Mouse (Mus musculus) ES-Bruce4 (cell line): ENCODE data around the gene Atf1. TPM values are rescaled to one million over a fixed set of nuclear protein-coding genes. Genes with fewer than 3 reads are reported as not detected.

Source experiments
- H3K27ac ChIP-seq: 2 replicates; pipeline ENCODE4 v1.5.1; 2012; ENCODE audit warnings: low read length, inconsistent platforms; ENCODE audit not compliant: insufficient read depth
- H3K27me3 ChIP-seq: 2 replicates; pipeline ENCODE4 v1.6.1; 2012; ENCODE audit warnings: mild to moderate bottlenecking, low read length, inconsistent platforms; ENCODE audit not compliant: control insufficient read depth, poor library complexity, insufficient read depth, severe bottlenecking
- H3K36me3 ChIP-seq: 2 replicates; pipeline ENCODE4 v1.6.1; 2012; ENCODE audit warnings: inconsistent platforms, mild to moderate bottlenecking, low read length, moderate library complexity; ENCODE audit not compliant: control insufficient read depth, poor library complexity, insufficient read depth, severe bottlenecking
- H3K4me1 ChIP-seq: one replicate; pipeline ENCODE4 v1.8.1; 2011; ENCODE audit warnings: low read length; ENCODE audit not compliant: control insufficient read depth, insufficient read depth
- H3K4me3 ChIP-seq: 2 replicates; pipeline ENCODE4 v1.5.1; 2011; ENCODE audit warnings: low read depth, mild to moderate bottlenecking, low read length
- H3K9ac ChIP-seq: 2 replicates; pipeline ENCODE4 v1.6.1; 2012; ENCODE audit warnings: low read depth, mild to moderate bottlenecking, inconsistent platforms; ENCODE audit not compliant: poor library complexity, severe bottlenecking
- H3K9me3 ChIP-seq: replicated peaks from 2 replicates; pipeline ENCODE4 v1.6.1; 2012; ENCODE audit warnings: mild to moderate bottlenecking, low read length, inconsistent platforms; ENCODE audit not compliant: control insufficient read depth, poor library complexity, insufficient read depth, severe bottlenecking
- CTCF ChIP-seq: IDR thresholded peaks from one replicate; pipeline ENCODE4 v1.8.1; 2011; ENCODE audit warnings: low read depth, low read length
- EP300 ChIP-seq: IDR thresholded peaks from 2 replicates; pipeline ENCODE4 v1.6.1; 2011; ENCODE audit warnings: low read depth, low read length; ENCODE audit not compliant: insufficient read depth
- POLR2A ChIP-seq: IDR thresholded peaks from one replicate; pipeline ENCODE4 v1.8.1; 2011; ENCODE audit warnings: low read length; ENCODE audit not compliant: insufficient read depth
- polyA plus RNA-seq: library from polyadenylated mRNA; stranded (reverse); fragments of >200 nt; gene quantifications from 2 replicates; pipeline ENCODE4 v1.2.4, GENCODE M21; 2011; ENCODE audit warnings: low read depth; ENCODE audit not compliant: missing spikeins, insufficient read depth, insufficient read length

Gene Atf1
- polyA plus RNA-seq, 1 experiment: 55.8 TPM

DNA sequence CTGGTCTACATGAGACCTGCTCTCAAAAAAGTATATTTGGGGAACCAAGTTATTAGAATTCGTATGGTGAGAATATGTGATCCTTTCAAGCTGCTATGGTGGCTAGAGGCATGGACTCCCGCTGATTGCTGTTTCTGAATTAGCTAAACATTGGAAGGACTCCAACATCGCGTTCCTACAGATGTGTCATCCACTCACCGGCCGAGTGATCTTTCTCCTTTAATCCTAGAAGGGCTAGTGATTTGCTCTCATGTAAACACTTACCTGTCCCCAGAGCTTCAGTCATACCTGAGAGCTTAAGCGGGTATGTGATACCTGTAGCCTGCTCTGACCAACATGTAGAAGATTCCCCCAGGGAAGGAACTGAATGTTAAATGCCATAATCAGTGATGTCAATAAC is 6.7 kb upstream of the Atf1 start:
- Histone ChIP-seq H3K4me3 (no peak overlapping the region), H3K36me3 (no peaks in the 10 kb centered on the region), H3K9ac (no peak overlapping the region), H3K4me1 (peaks cover 2% of the 10 kb centered on the region), H3K27ac (peak overlapping the region; percentile 51; the same call in 1 of the 2 replicates), H3K9me3 (peaks cover 26% of the 10 kb centered on the region), H3K27me3 (no peaks in the 10 kb centered on the region)
- no peak for TF ChIP-seq CTCF
- TF ChIP-seq POLR2A: no peak
- no peak for TF ChIP-seq EP300

DNA sequence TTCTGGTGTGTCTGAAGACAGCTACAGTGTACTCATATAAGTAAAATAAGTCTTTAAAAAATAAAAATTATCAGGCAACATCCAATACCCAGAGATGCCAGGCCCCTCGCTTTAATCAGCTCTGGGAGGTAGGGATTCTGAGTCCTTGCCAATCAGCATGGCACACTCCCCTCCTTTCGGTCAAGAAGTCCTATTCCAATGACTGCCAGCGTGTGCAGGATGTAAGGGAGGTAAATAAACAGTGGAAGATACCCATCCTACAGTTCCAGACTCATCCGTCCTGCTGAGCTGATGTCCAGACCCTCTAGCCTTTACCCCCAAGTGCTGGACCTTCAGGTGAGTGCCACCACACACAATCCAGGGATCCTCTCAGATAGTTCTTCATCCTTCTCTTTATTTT is 2.2 kb upstream of the Atf1 start:
- H3K4me1 ChIP-seq: peaks cover 2% of the 10 kb centered on the region
- H3K36me3 ChIP-seq: no peaks in the 10 kb centered on the region
- no peak overlapping the region for H3K27ac ChIP-seq
- peaks cover 26% of the 10 kb centered on the region for H3K9me3 ChIP-seq
- H3K27me3 ChIP-seq: no peaks in the 10 kb centered on the region
- TF ChIP-seq CTCF: no peak
- TF ChIP-seq POLR2A: no peak
- TF ChIP-seq EP300: no peak
- H3K9ac ChIP-seq: no peak overlapping the region
- H3K4me3 ChIP-seq: no peak overlapping the region

DNA sequence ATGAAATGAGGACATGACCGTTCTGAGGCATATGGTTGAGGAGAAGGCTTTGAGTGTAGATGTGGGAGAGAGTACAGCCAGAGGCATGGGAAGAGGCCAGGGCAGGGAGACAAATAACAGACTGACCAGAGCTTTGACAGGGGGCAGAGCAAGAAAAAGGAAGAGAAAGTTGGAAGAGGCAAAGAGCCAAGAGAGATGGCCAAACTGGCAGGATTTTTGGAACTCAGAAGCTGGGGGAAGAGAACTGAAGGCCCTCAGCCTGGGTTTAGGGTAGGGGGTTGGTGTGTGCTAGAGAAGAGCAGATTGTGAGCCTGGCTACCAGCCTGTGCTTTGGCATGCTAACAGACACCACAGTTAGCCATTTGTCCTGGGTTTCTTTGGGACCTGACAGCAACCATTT is 1.7 kb upstream of the Atf1 start:
- peaks cover 2% of the 10 kb centered on the region for H3K4me1 ChIP-seq
- peaks cover 26% of the 10 kb centered on the region for H3K9me3 ChIP-seq

DNA sequence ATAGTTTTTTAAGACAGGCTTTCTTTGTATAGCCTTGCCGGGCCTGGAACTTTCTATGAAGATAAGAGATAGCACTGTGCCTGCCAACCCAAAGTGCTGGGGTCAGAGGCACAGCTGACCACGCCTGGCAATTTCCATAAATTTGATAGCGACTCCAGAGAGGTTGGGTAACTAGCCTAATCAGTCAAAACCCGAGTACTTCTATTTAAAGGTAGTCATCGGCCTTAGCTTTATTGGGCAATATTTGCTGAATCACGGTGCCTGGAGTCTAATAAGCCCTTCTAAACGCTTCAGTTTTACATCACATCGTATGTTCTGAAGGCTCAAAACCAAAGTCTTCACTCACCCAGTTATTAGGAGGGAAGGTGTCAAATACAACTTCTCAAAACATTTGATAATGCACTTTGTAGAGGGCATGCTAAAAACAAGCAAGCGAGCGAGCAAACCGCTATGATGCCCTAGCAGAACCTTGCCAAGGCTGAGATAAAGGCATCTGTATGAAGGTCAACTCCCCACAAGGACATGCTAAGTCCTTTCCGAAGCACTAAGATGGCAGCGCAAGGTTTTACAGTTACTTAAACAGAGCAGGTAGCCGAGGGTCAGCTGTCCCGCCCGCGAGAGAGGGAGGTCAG is 472 bp upstream of the Atf1 start:
- Histone ChIP-seq H3K27me3 (no peaks in the 10 kb centered on the region), H3K27ac (peak overlapping the region; percentile 90), H3K4me3 (peak overlapping the region; percentile 99), H3K4me1 (peaks cover 2% of the 10 kb centered on the region), H3K9ac (peak overlapping the region; percentile 92), H3K36me3 (no peaks in the 10 kb centered on the region), H3K9me3 (peaks cover 19% of the 10 kb centered on the region)
- TF ChIP-seq POLR2A (peak; percentile 51), EP300 (0 out of 2 replicates have a peak, but pooled peaks have one; percentile 45), CTCF (no peak)

More for the DNA sequence above, 1.7 kb upstream of the Atf1 start:
- Histone ChIP-seq H3K36me3 (no peaks in the 10 kb centered on the region), H3K27ac (no peak overlapping the region), H3K27me3 (no peaks in the 10 kb centered on the region), H3K4me3 (no peak overlapping the region), H3K9ac (no peak overlapping the region)
- TF ChIP-seq POLR2A (no peak), EP300 (no peak), CTCF (no peak)

DNA sequence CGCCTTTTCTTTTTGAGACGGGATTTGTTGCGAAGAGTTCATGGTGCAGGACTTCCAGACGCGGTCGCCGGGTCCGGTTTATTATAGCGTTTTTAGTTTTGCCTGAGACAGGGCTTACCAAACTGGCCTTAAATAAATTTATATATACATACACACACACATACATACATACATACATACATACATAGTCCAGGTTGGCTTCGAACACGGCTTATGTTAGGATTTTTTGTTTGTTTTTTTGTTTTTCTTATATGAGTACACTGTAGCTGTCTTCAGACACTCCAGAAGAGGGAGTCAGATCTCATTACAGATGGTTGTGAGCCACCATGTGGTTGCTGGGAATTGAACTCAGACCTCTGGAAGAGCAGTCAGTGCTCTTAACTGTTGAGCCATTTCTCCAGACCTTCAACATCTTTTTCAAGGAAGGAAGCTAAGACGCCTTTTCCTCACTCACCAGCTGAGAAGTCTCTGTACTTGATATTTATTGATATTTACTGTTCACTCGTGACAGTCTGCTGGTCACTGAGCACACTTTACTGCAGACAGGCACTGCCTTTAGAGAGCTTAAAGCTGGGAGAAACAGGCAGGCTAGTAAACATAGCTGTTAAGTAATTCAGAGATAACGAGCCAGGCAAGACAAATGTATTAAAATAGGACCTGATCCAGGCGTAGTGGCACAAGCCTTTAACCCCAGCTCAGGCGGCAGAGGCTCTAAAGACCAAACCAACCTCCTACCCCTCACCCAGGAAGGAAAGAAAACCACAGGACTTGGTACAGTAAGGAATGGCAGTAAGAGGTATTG is 1.1 kb downstream of the Atf1 start:
- peak overlapping the region; percentile 92 for H3K9ac ChIP-seq
- TF ChIP-seq EP300 (no peak), POLR2A (no peak), CTCF (no peak)

DNA sequence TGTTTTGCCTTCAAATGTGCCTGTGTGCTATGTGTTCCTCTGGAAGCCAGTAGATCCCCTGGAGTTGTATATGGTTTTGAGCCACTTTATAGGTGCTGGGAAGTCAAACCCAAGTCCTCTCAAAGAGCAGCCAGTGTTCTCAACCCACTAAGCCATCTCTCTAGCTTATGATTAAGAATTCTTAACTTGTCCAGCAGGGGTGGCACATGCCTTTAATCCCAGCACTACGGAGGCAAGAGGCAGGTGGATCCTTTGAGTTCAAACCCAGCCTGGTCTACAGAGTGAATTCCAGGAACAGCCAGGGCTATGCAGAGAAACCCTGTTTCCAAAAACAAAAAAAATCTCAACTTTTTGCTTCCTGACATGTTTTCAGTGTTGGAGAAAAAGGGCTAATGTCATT is 3.0 kb downstream of the Atf1 start:
- H3K4me3 ChIP-seq: no peak overlapping the region
- peaks cover 19% of the 10 kb centered on the region; the same call in 1 of the 2 replicates for H3K36me3 ChIP-seq
- H3K4me1 ChIP-seq: peaks cover 2% of the 10 kb centered on the region
- no peak overlapping the region for H3K27ac ChIP-seq
- TF ChIP-seq EP300 (no peak), CTCF (no peak), POLR2A (no peak)
- no peaks in the 10 kb centered on the region for H3K27me3 ChIP-seq
- H3K9ac ChIP-seq: peak overlapping the region; percentile 45; the same call in 1 of the 2 replicates
- H3K9me3 ChIP-seq: no peaks in the 10 kb centered on the region

More for the DNA sequence above, 1.1 kb downstream of the Atf1 start:
- peaks cover 9% of the 10 kb centered on the region; the same call in 1 of the 2 replicates for H3K36me3 ChIP-seq
- H3K4me1 ChIP-seq: peaks cover 2% of the 10 kb centered on the region
- peak overlapping the region; percentile 86 for H3K4me3 ChIP-seq
- H3K9me3 ChIP-seq: peaks cover 3% of the 10 kb centered on the region
- peak overlapping the region; percentile 90 for H3K27ac ChIP-seq
- H3K27me3 ChIP-seq: no peaks in the 10 kb centered on the region
